Mouse (Mus musculus) lung, embryonic 15.5 days (tissue): ENCODE measurements around the gene Itsn1. TPM values are rescaled to one million over a fixed set of nuclear protein-coding genes. Genes with fewer than 3 reads are reported as not detected.

Source experiments
- ATAC-seq: fragments of 200-750 bp; cut with Nextera tagmentation; 2 replicates; pipeline ENCODE4 v1.8.0; 2017; ENCODE audit warnings: moderate number of reproducible peaks, borderline replicate concordance; ENCODE audit not compliant: low FRiP score, low TSS enrichment; ENCODE audit errors: extremely low read depth
- H3K27ac ChIP-seq: fragments of 300-500 bp; sonication (generic); 2 replicates; pipeline ENCODE4 v1.5.1; 2015; ENCODE audit warnings: moderate library complexity, mild to moderate bottlenecking, inconsistent platforms
- H3K27me3 ChIP-seq: fragments of 300-500 bp; sonication (generic); 2 replicates; pipeline ENCODE4 v1.6.1; 2015; ENCODE audit warnings: inconsistent platforms
- H3K36me3 ChIP-seq: fragments of 300-500 bp; sonication (generic); 2 replicates; pipeline ENCODE4 v1.6.1; 2015; ENCODE audit warnings: inconsistent platforms
- H3K4me1 ChIP-seq: fragments of 300-500 bp; sonication (generic); 2 replicates; pipeline ENCODE4 v1.6.1; 2015; ENCODE audit warnings: inconsistent platforms
- H3K4me2 ChIP-seq: fragments of 300-500 bp; sonication (generic); 2 replicates; pipeline ENCODE4 v1.6.1; 2015; ENCODE audit warnings: inconsistent platforms, mild to moderate bottlenecking, moderate library complexity
- H3K4me3 ChIP-seq: fragments of 300-500 bp; sonication (generic); 2 replicates; pipeline ENCODE4 v1.5.1; 2015; ENCODE audit warnings: mild to moderate bottlenecking, inconsistent platforms
- H3K9ac ChIP-seq: fragments of 300-500 bp; sonication (generic); 2 replicates; pipeline ENCODE4 v1.6.1; 2015; ENCODE audit warnings: inconsistent platforms
- H3K9me3 ChIP-seq: fragments of 300-500 bp; sonication (generic); 2 replicates; pipeline ENCODE4 v1.6.1; 2016; ENCODE audit warnings: inconsistent platforms
- WGBS: fragments of 180-500 bp; shearing (Covaris S2); methylation state at CpG from one replicate; pipeline ENCODE4 v1.1.7; 2015; 5-methylcytosine and 5-hydroxymethylcytosine counted together
- polyA plus RNA-seq: library from polyadenylated mRNA; unstranded; fragments of >200 nt; fragmentation: Nextera tagmentation; extraction: Ambion mirVana; gene quantifications from 2 replicates; pipeline ENCODE4 v1.2.1, GENCODE M21; 2015

Gene Itsn1
- polyA plus RNA-seq, 1 experiment from 2014 or later = 20.3 TPM

DNA sequence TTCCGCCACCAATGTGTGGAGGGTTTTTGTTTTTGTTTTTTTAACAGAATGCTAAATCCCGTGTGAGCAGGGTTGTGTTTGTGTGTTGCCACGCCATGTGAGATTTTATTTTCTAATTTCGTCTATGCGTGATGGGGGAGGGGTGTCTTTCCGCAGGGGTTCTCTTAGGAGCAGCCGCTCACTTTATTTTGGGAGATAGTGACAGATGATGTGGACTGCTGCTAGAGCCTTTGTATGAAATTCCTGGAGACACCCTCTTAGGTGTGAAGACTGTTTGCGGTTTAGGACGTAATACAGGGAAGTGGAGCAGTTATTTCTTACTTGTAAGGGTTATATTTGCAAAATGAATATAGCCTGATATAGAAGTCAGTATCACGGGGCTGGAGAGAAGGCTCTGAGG lies 176.9 kb downstream of the Itsn1 start:
- WGBS = 75% methylated on average over 10 of the region's 10 CpGs
- Histone ChIP-seq H3K4me3 (no peak overlapping the region), H3K9me3 (no peaks in the 10 kb centered on the region), H3K27me3 (no peaks in the 10 kb centered on the region), H3K36me3 (no peaks in the 10 kb centered on the region), H3K4me2 (no peak overlapping the region), H3K4me1 (no peaks in the 10 kb centered on the region), H3K9ac (no peak overlapping the region), H3K27ac (no peak overlapping the region)
- no peak for ATAC-seq

DNA sequence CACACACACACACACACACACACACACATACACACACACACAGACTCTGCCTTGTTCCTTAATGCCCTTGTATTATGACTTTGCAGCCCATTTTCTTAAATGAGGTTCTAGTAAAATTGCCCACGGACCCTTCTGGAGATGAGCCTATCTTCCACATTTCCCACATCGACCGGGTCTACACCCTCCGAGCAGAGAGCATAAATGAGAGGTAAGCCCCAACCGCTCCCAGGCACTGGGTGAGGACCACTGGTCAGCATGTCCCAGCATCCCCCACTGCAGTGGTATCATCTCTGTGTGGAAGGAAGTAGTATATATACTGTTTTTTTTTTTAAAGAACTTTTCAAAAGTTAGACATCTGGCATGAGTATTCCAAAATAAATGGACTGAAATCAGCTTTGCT lies 177.6 kb downstream of the Itsn1 start:
- H3K9ac ChIP-seq = no peak overlapping the region
- no peak overlapping the region for H3K4me3 ChIP-seq
- no peaks in the 10 kb centered on the region for H3K36me3 ChIP-seq
- H3K27ac ChIP-seq = no peak overlapping the region
- H3K9me3 ChIP-seq = no peaks in the 10 kb centered on the region
- ATAC-seq = no peak
- 88% methylated on average over 5 of the region's 5 CpGs for WGBS
- no peaks in the 10 kb centered on the region for H3K4me1 ChIP-seq
- no peaks in the 10 kb centered on the region for H3K27me3 ChIP-seq
- H3K4me2 ChIP-seq = no peak overlapping the region

DNA sequence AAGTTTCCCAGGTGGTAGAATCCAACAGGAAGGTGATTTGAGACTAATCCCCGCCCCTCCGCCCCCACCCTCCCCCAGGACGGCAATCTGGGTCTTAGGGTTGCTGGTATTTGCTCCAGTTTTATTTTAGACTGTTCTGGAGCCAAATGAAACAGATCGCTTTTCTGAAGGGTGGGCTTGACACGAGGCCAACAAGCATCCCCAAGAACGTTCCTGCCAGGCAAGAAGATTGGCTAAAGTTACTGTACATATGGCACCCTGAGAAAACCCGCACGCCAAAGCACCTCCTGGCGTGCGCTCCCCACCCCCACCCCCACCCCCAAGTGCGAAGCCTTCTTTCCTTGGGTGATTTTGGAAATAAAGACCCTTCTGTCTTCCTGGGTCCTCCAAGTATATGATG lies 178.1 kb downstream of the Itsn1 start:
- Histone ChIP-seq H3K4me2 (no peak overlapping the region), H3K36me3 (no peaks in the 10 kb centered on the region), H3K9ac (no peak overlapping the region), H3K9me3 (no peaks in the 10 kb centered on the region), H3K27me3 (no peaks in the 10 kb centered on the region), H3K27ac (no peak overlapping the region), H3K4me3 (no peak overlapping the region), H3K4me1 (no peaks in the 10 kb centered on the region)
- no peak for ATAC-seq
- WGBS = 54% methylated on average over 11 of the region's 11 CpGs

DNA sequence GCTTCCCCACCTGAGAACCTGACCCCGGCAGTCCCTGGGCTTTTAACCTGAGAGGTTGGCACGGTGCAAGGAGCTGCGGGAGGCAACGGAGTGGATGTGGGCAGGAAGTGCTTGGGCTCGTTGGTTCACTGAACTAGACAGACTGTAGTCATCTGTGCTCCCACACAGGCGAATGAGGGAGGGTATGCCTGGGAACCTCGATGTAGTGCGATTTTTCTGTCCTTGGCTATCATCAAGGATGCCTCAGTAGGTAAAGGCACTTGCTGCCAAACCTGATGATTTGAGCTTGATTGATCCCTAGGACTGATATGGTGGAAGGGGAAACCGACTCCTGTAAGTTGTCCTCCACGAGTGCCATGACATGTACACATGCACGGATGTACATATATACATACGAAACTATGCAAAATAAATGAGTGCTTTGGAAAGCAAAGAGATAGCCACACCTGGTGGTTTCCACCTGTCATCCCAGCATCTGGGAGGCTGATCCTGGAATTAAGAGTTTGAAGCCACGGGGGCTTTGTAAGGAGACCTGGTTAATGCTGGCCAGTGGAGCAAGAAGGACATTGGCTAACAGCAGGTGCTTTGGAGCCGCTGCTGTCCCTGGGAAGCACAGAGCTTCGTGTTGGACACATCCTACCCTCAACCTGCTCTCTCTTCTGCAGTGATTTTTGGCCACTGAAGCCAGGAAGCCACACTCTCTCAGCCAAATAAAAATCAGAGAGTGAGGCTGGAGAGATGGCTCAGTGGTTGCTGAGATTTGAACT lies 180.7 kb downstream of the Itsn1 start:
- no peak overlapping the region for H3K4me2 ChIP-seq
- no peaks in the 10 kb centered on the region for H3K9me3 ChIP-seq
- no peaks in the 10 kb centered on the region for H3K4me1 ChIP-seq
- no peak for ATAC-seq
- 83% methylated on average over 15 of the region's 15 CpGs for WGBS
- H3K27me3 ChIP-seq = no peaks in the 10 kb centered on the region
- H3K27ac ChIP-seq = no peak overlapping the region
- H3K9ac ChIP-seq = no peak overlapping the region
- H3K4me3 ChIP-seq = no peak overlapping the region
- no peaks in the 10 kb centered on the region for H3K36me3 ChIP-seq

DNA sequence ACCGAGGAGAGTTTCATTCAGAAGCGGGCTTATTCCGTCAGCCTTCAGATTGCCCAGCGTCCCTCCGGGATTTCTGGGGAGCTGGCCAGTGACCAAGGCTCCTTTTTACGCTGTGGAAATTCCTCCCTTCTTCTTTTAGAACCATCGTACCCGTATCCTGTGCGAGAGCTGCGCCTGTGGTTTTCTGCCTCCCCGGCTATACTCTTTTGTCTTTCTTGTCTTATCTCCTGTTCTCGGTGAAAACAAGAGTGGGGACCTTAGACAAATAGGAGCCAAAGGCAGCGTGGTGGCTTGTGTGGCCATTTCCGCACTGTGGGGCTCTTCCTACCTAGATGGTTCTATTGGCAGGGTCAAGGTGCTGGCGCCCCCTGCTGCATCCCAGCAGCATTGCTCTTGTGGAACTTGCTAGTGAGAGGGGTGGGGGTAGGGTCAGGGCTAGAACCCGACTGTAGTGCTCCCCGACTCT lies 188.6 kb downstream of the Itsn1 start:
- no peaks in the 10 kb centered on the region for H3K36me3 ChIP-seq
- no peaks in the 10 kb centered on the region for H3K27me3 ChIP-seq
- H3K27ac ChIP-seq = no peak overlapping the region
- ATAC-seq = peak; percentile 67; the same call in 1 of the 2 replicates
- peak overlapping the region; percentile 54 for H3K4me2 ChIP-seq
- peak overlapping the region; percentile 33 for H3K4me3 ChIP-seq
- WGBS = 18% methylated on average over 17 of the region's 17 CpGs
- 0 out of 2 replicates have a peak, but pooled peaks cover 2% of the 10 kb centered on the region for H3K4me1 ChIP-seq
- peak overlapping the region; percentile 36 for H3K9ac ChIP-seq
- H3K9me3 ChIP-seq = no peaks in the 10 kb centered on the region

DNA sequence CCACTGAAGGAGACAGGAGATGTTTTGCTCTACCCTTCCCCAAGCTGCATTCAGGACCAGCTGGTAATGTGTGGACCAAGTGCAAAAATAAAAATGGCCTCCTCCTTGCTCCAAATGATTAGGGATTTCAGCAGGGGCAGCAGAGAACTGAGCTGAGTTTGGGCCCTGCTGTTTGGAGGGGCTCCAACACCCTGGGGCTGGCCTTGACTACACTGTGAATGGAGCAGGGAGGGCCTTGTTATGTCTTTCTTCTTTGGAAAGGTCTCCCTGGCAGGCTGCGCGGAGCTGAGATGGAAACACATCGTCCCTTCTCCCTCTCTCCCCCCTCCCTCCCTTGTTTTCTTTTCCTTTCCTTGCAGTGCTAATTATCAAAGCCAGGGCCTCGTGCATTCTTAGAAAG lies 189.4 kb downstream of the Itsn1 start:
- WGBS = 61% methylated on average over 4 of the region's 4 CpGs
- no peak for ATAC-seq

DNA sequence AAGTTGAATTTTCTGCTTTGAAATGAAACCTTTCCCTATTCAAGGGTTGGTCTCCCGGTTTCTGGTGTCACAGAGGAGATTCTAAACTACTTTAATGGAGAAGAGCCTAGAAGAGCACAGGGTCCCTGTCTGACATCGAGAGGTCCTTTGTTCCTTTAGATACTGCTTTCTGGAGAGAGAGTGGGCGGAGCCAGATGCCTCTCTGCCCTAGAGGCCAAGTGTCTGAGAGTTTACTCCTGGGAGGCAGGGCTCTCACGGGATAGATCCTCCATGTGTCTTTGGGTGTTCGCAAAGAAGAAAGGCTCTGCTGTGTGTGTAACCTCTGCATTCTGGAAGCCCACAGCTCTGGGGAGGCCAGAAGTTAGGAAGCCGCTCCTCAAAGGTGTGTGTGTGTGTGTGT lies 190.0 kb downstream of the Itsn1 start:
- no peaks in the 10 kb centered on the region for H3K9me3 ChIP-seq
- no peak for ATAC-seq

More for the DNA sequence above, 189.4 kb downstream of the Itsn1 start:
- Histone ChIP-seq H3K4me3 (no peak overlapping the region), H3K4me1 (0 out of 2 replicates have a peak, but pooled peaks cover 2% of the 10 kb centered on the region), H3K9ac (no peak overlapping the region), H3K27ac (no peak overlapping the region), H3K27me3 (no peaks in the 10 kb centered on the region), H3K4me2 (no peak overlapping the region), H3K9me3 (no peaks in the 10 kb centered on the region), H3K36me3 (peaks cover 3% of the 10 kb centered on the region)

DNA sequence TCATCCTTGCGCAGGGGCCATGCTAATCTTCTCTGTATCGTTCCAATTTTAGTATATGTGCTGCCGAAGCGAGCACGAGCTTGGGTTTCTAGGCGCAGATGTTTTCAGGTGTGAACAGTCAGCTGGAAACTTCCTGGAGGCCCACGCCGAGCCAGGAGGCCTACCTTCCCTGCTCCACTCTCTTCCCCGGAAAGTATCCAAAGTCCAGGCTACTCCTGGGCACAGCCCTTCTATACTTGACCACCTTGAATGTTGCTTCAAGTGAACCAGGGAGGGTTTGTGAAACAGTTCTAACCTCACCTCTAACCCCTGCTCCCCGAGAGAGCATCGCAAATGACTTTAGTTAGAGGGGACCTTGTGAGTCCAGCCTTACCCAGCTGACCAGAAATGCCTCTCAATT lies 192.3 kb downstream of the Itsn1 start:
- H3K4me1 ChIP-seq = 0 out of 2 replicates have a peak, but pooled peaks cover 2% of the 10 kb centered on the region
- H3K4me2 ChIP-seq = no peak overlapping the region
- no peaks in the 10 kb centered on the region for H3K27me3 ChIP-seq
- no peak overlapping the region for H3K4me3 ChIP-seq
- peaks cover 32% of the 10 kb centered on the region for H3K36me3 ChIP-seq
- ATAC-seq = no peak
- no peaks in the 10 kb centered on the region for H3K9me3 ChIP-seq
- WGBS = 89% methylated on average over 11 of the region's 11 CpGs
- no peak overlapping the region for H3K27ac ChIP-seq
- H3K9ac ChIP-seq = no peak overlapping the region

More for the DNA sequence above, 190.0 kb downstream of the Itsn1 start:
- H3K36me3 ChIP-seq = peaks cover 9% of the 10 kb centered on the region
- 0 out of 2 replicates have a peak, but pooled peaks cover 2% of the 10 kb centered on the region for H3K4me1 ChIP-seq
- H3K4me3 ChIP-seq = no peak overlapping the region
- no peak overlapping the region for H3K4me2 ChIP-seq
- no peaks in the 10 kb centered on the region for H3K27me3 ChIP-seq
- no peak overlapping the region for H3K9ac ChIP-seq
- no peak overlapping the region for H3K27ac ChIP-seq
- 48% methylated on average over 6 of the region's 6 CpGs for WGBS

DNA sequence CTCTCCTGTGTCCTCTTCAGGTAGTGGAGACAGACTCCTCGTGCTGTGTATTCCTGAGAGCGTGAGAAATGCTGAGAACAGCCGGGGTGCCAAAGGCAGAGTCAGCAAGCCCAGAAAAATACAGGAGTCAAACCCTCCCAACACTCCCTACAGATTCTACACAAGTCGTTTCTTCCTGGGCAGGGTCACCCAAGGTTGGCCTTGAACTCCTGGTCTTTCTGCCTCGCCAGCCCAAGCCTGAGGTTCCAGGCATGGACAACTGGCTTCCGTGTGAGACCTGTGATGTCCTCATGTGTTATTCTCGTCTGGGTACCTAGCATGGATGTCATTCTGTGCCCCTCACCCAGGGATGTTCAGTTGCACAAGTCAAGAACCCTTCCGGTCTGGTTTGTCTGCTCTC lies 193.9 kb downstream of the Itsn1 start:
- Histone ChIP-seq H3K4me1 (no peaks in the 10 kb centered on the region), H3K27ac (no peak overlapping the region), H3K4me3 (no peak overlapping the region), H3K4me2 (no peak overlapping the region), H3K9ac (no peak overlapping the region), H3K9me3 (no peaks in the 10 kb centered on the region), H3K36me3 (peaks cover 48% of the 10 kb centered on the region), H3K27me3 (no peaks in the 10 kb centered on the region)
- WGBS = 67% methylated on average over 8 of the region's 8 CpGs
- ATAC-seq = no peak

DNA sequence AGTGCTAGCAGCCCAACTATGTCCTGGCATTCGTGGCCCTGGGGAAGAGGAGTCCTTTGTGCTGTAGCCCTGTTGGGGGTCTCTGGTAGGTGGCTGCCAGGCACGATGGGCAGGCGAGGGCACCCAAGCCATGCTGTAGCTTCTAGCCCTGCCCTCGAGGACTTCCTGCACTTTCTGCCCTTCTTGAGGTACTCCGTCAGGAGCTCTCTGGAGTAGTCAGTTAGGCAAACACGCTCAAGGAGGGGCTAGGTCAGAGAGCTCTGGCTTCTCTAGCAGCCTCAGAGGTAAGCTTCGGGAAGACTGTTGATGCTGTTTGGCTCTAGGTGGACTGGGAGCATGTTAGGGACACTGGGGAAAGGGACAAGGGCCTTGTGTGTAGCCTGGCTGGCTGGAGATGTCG lies 195.3 kb downstream of the Itsn1 start:
- no peak overlapping the region for H3K27ac ChIP-seq
- H3K4me3 ChIP-seq = no peak overlapping the region
- no peaks in the 10 kb centered on the region for H3K4me1 ChIP-seq
- no peak overlapping the region for H3K4me2 ChIP-seq
- peaks cover 60% of the 10 kb centered on the region for H3K36me3 ChIP-seq
- ATAC-seq = no peak
- no peak overlapping the region for H3K9ac ChIP-seq
- H3K27me3 ChIP-seq = no peaks in the 10 kb centered on the region
- H3K9me3 ChIP-seq = no peaks in the 10 kb centered on the region
- 76% methylated on average over 8 of the region's 8 CpGs for WGBS

DNA sequence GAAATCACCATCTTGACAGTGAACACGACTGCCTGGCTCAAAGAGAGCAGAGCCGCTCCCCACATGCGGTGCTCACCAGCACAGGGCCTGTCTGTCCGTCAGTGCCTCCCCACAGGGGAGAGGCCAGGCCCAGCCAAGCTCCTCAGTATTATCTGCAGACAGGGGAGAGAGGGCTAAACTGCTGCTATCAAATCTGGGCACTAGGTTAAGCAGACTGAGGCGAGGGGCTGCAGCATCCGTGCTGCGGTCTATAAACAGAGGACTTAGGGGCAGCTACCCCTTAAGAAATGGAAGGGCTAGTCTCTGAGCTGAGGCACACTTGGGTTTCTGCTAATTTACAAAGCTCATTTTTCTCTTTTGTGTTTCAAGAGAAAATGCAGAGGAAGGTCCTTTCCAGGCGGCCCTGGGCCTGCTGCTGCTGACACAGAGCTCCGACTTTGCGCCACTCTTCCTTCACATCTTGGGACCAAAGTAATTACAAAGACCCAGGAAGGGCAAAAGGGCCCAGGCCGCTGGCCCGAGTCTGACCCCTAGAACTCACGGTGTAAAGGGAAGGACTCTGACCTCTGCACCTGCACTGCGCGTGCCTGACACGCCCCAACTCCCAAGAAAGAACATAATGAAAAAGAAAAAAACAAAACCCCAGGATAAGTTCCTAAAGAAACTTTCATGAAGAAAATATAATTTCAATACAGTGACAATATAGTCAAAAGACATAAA lies 199.0 kb downstream of the Itsn1 start:
- Histone ChIP-seq H3K9ac (no peak overlapping the region), H3K4me2 (no peak overlapping the region), H3K36me3 (peaks cover 63% of the 10 kb centered on the region), H3K27me3 (no peaks in the 10 kb centered on the region), H3K27ac (no peak overlapping the region), H3K4me3 (no peak overlapping the region), H3K9me3 (no peaks in the 10 kb centered on the region), H3K4me1 (peaks cover 6% of the 10 kb centered on the region)
- 87% methylated on average over 16 of the region's 16 CpGs for WGBS
- no peak for ATAC-seq
